Mouse (Mus musculus) activated CD4-positive, CD25-positive, alpha-beta regulatory T cell, adult 4 months (primary cell): ENCODE data around the gene Arhgap45. TPM values are rescaled to one million over a fixed set of nuclear protein-coding genes. Genes with fewer than 3 reads are reported as not detected.

Experiments
- ATAC-seq: one replicate; pipeline ENCODE4 v1.8.0; 2017
- polyA plus RNA-seq, 2 experiments: library from polyadenylated mRNA; unstranded; fragments of 100-300 nt; shearing (Covaris generic); gene quantifications; one replicate each; pipeline ENCODE4 v1.2.1; 2017

Gene Arhgap45
- 100 to 1,000 TPM; 196 to 326 TPM for polyA plus RNA-seq

DNA sequence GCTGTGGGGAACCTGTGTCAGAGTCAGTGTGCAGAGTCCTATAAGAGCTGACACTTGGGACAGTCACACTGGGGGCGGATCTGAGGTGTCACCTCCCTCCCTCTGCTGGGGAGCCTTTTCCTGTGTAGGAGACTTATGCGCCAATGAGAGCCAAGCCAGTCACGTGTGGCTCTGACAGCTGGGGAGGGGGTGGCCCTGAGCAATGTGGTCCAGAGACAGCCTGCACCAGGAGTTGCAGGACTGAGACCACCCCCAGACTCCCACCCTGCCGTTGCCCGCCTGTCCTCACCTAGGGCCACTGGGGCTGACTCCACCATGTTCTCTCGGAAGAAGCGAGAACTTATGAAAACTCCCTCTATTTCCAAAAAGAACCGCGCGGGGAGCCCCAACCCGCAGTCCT, at the start of gene Arhgap45:
Arhgap45 (plus strand) TSS at position 143 of the 400 bp plus-strand sequence.
- ATAC-seq = peak; percentile 86

DNA sequence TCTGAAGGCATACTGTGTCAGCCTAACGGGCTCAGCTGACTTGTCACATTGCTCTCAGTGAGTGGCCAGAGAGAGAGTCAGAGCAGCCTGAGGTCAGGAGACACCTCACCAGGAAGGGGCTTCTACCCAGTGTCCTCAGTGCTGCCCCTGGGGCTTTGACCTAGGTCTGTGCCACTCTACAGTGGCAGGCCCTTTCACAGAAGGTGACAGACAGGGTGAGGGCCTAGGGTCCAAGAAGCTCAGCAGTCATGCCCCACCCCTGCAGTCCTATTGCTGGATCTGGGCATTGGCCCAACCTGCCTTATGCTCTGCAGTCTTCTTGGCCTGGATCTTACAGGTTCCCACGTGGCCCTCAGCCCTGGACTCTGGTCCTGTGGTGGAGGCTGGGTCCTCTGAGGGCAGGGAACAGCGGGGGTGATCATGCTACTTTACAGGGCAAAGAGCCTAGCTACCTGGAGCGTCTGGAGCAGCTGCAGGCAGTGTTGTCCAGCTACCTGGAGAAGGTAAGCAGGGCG, 49.5 kb upstream of the Arhgap45 start:
- ATAC-seq = no peak

DNA sequence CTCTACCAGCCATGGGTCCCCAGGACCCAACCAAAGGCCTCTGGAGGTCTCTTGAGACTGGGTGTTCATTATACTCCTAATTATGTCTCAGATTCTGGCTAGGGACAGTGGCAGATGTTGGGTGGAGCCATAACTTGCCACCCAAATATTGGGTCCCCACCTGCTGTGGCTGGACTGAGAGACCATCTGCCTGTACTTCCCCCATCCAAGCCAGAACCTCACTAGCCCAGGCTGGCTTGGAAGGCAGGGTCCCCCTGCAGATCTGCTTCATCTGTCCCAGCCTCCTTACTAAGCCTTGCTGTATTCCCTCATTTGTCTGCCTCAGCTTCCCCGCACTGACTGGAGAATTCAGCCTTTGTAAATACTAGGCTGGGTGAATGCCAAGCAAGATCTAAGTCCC, 48.3 kb upstream of the Arhgap45 start:
- ATAC-seq = no peak

DNA sequence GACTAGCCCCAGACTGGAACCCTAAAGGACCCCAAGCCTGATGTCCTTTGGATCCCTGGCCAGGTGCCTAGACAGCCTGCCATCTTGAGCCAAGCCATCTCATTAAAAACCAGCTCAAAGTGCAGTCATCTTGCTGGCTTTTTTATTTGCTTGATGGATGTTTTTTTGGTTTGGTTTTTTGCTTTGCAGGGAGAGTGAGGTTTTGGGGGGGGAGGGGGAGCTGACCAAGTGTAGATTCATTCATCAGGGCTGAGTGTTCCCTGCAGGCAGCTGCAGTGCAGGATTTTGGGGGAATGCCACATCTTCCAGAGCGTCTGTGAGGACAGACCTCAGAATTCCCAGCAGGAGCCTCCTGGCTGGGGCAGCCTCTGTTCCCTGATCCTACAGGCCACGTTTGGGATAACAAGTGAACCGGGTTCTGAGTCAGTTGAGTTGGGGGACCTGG, 47.3 kb upstream of the Arhgap45 start:
- ATAC-seq = no peak

DNA sequence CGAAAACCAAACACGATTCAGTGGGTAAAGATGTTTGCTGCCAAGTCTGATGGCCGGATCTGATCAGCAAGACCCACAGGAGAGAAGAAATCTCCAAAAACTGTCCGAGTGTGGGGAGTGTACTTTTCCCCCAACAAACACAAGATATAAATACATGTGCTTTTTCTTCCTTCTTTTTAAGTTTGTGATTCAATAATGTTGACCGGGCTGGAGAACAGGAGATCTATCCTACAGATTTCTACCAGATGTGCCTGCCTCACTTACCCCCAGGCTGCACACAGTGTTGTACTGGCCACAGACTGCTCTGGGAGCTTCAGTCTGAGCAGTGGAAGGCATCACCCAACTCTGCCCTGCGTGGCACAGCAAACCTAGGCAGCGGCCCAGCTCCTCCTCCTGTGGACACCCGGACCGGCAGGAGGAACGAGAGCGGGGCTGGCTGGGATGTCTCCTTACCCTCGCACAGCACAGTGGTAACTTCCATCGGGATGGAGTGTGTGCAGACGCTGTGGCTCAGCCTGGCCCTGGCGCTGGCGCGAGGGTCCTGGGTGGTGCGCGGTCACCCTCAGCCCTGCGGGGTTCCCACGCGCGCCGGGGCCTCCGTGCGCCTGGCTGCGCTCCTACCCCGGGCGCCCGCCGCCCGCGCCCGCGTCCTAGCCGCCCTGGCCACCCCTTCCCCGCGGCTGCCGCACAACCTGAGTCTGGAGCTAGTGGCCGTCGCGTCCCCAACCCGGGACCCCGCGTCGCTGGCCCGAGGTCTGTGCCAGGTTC, 45.9 kb upstream of the Arhgap45 start, which contains the start of gene Grin3b:
Grin3b (plus strand) TSS at position 301 of the 768 bp plus-strand sequence.
- ATAC-seq = no peak

DNA sequence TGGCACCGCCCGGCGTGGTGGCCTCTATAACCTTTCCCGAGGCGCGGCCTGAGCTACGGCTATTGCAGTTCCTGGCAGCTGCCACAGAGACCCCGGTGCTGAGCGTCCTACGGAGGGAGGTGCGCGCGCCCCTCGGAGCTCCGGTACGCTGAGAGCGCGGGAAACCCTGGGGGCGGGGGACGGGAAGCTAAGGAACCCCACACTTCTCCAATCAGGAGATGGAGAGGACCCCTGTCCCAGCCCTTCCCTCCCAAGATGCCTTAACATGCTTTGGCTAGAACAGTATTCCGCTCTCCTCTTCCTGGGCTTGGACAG, 45.3 kb upstream of the Arhgap45 start:
- ATAC-seq = no peak

DNA sequence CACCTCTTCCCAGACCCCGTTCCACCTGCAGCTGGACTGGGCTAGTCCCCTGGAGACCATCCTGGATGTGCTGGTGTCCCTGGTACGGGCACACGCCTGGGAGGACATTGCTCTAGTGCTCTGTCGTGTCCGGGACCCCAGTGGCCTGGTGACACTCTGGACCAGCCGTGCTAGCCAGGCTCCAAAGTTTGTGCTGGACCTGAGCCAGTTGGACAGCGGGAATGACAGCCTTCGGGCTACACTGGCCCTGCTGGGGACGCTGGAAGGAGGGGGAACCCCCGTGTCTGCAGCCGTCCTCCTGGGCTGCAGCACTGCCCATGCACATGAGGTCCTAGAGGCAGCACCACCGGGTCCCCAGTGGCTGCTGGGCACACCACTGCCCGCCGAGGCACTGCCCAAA, 43.6 kb upstream of the Arhgap45 start:
- ATAC-seq = no peak

DNA sequence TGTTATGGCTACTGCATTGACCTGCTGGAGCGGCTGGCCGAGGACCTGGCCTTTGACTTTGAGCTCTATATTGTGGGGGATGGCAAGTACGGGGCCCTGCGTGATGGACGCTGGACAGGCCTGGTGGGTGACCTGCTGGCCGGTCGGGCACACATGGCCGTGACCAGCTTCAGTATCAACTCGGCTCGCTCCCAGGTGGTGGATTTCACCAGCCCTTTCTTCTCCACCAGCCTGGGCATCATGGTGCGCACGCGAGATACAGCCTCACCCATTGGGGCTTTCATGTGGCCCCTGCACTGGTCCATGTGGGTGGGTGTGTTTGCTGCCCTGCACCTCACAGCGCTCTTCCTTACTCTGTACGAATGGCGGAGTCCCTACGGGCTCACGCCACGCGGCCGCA, 42.4 kb upstream of the Arhgap45 start:
- ATAC-seq = no peak

DNA sequence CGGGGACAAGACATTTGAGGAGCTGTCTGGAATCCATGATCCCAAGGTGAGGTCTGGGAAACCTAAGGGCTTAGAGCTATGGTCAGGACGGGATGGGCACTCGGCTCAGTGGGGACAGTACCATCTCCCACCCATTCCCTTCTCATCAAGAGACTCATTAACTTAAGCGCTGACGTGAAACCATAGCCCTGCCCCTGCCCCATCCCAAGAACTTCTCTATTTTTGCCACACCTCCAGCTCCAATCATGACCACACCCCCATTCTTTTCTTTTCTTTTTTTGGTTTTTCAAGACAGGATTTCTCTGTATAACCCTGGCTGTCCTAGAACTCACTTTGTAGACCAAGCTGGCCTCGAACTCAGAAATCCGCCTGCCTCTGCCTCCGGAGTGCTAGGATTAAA, 41.8 kb upstream of the Arhgap45 start:
- ATAC-seq = no peak

DNA sequence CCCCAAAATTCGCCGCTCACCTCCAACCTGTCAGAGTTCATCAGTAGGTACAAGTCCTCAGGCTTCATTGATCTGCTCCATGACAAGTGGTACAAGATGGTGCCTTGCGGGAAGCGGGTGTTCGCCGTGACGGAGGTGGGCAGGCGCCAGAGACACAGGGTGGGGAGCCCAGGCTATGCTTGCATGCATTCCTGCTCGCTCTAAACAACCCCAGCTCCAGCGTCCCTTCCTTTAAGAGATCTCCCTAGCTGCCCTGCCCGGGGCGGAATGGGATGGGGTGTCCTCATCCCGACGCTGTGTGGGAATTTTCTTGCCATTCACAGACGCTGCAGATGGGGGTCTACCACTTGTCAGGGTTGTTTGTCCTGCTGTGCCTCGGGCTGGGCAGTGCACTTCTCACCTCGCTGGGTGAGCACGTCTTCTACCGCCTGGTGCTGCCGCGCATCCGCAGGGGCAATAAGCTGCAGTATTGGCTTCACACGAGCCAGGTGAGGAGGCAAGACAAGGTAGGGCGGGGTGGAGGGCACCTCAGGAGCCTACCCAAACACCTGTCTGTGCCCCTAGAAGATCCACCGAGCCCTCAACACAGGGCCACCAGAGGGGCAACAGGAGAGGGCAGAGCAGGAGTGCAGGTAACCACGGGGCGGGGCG, 40.3 kb upstream of the Arhgap45 start:
- ATAC-seq = no peak

DNA sequence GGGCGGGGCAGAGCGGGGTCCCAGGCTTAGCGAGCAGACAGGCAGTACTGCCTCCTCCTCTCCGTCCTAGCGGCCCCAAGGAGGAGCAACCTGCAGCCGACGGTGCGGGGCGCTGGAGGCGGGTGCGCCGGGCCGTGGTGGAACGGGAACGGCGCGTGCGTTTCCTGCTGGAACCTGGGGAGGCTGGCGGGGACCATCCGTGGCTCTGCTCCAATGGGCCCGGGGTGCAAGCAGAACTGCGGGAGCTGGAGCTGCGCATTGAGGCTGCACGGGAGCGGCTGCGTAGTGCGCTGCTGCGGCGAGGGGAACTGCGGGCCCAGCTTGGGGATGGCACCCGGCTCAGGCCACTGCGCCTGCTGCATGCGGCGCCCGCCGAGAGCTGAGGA, 39.7 kb upstream of the Arhgap45 start:
- no peak for ATAC-seq

DNA sequence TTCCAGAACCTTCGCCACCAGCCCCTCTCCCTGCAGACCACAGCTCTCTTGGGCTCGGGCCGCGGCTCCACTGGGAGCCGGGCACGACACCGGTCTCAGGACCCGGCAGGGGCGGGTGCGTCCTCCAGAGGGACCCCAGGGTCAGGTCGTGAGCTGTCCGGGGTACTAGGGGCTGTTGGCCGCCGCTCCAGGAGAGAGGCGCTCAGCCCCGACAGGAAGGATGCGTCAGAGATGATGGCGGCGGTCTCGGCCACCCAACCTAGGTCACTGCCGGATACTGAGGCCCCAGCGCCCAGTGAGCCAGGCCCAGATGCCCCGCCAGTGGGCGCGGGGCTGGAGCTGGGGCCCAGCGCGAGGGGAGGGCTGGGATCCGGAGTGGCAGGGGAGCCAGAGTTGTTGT, 39.1 kb upstream of the Arhgap45 start:
- no peak for ATAC-seq

DNA sequence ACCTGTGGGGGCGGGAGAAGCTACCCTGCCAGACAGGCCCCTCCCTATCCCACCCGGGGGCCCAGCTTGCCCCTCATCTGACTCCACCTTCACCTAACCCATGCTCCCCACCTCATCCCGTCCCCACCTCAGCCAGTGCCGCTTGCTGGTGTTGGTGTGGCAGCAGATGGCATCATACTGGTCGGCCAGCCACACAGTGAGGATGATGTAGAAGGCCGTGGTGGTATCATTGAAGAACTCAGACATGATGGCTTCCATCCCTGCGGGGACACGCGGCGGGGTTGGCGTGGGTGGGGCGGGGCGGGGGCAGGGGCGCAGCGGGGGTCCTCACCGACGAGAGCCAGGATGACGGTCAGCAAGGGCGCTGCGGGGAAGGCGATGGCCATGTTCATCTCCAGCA, 38.4 kb upstream of the Arhgap45 start:
- ATAC-seq = no peak

DNA sequence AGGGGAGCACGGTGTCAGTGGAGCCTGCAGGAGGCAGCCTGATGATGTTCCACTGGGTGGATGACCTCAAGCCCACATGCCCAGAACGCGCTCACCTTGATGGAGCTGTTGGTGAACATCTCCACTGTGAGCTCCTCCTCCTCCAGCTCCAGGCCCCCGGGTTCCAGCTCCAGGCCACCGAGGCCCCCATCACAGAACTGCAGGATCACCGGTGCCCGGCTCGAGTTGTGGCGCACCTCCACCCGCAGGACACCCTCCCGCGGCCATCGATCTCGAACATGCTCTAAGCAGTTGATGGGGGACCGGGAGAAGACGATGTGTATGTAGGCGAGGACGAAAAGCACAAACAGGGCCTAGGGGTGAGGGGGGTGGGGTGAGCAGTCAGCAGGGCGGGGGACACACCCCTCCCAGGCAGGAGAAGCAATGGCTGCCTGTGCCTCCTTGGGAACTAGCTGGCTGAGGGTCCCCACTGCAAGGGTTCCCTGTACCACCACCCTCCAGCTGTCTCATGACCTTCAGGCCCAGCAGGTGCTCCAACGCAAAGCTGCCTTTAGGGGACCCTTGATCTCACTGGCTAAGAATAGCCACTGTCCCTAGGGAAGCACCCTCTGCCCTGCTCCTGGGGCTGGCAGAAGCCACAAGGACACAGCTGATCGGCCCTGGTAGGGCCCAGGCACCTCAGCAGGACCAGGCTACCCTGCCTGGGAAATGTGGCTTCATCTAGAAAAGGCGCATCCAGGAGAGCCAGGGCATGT, 36.9 kb upstream of the Arhgap45 start:
- no peak for ATAC-seq

DNA sequence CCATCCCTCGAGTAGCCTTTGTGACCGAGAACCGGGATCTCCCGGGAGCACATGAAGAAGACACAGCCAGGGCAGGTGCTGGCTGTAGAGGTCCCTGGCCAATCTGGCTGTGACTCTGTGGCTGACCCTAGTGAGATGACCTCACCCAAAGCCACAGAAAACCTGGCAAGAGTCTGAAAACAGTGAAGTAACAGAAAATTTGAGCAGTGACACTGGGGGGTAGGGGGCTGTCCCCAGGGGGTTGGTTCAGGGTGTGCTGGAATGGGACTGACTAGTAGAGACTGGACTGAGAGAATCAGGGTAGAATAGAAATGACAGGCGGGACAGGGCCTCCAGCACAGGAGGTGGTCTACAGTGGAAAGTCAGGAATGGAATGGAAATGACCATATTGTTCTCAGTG, 33.2 kb upstream of the Arhgap45 start:
- ATAC-seq = no peak

DNA sequence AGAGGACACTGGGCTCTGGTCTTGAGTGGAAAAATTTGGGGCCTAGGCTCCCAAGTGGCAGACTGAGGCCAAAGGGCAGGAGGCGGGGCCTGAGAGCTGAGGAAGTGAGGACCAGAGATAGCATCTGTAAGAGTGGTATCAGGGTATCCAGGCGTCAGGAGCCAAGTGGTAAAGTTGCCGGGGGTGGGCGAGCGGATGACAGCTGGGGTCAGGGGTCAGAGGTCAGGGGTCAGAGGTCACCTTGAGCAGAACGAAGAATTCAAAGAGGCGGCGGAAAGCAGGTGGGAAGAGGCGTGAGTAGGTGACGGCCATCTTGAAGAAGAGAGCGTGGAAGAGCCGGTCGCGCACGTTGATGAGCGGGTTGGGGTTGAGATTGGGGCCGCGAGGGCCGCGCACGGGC, 32.8 kb upstream of the Arhgap45 start:
- ATAC-seq = no peak

DNA sequence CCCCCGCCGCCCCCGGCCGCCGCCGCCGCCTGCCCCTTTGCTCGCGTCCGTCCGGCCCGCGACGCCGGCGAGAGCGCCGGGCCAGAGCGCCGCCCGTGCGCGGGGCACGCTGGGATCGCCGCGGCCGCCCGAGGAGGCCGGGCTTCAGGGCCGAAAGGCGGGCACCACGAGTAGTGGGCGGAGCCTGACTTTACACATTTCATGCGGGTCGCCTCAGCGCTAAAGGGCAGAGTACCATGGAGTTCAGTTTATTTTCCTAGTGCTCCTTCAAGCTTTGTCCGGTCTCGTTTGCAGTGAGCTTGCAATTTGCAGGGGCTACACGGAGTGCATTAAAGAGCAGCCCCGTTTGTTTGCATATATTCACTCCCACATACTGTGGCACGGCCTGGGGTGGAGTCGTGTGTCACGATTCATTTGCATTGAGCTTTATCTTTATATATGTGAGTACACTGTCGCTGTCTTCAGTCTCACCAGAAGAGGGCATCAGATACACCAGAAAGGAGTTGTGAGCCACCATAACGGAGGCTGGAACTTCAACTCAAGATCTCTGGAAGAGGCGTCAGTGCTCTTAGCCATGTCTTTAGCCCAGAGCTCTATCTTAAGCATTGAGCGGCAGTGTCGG, 32.1 kb upstream of the Arhgap45 start, which contains the start of gene Tmem259:
Tmem259 (minus strand) TSS at position 136 of the 622 bp plus-strand sequence.
- ATAC-seq = peak; percentile 60

DNA sequence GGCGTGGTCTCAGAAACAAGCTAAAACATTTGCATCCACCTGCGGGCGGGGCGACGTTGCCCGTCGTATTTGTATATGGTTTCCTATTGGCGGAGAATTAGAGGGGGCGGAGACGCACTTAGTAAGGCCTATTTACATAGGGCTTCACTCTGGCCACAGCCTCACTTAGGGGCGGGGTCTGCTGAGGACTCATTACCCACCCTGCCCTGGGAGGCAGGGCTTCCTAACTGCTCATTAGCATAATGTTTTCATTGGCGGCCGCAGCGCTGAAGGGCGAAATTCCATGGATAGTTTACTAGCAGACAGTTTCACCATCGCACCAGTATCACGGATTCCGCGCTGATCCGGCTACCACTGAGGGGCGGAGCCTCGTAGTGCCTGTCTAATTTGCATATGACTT, 31.6 kb upstream of the Arhgap45 start:
- peak; percentile 78 for ATAC-seq

DNA sequence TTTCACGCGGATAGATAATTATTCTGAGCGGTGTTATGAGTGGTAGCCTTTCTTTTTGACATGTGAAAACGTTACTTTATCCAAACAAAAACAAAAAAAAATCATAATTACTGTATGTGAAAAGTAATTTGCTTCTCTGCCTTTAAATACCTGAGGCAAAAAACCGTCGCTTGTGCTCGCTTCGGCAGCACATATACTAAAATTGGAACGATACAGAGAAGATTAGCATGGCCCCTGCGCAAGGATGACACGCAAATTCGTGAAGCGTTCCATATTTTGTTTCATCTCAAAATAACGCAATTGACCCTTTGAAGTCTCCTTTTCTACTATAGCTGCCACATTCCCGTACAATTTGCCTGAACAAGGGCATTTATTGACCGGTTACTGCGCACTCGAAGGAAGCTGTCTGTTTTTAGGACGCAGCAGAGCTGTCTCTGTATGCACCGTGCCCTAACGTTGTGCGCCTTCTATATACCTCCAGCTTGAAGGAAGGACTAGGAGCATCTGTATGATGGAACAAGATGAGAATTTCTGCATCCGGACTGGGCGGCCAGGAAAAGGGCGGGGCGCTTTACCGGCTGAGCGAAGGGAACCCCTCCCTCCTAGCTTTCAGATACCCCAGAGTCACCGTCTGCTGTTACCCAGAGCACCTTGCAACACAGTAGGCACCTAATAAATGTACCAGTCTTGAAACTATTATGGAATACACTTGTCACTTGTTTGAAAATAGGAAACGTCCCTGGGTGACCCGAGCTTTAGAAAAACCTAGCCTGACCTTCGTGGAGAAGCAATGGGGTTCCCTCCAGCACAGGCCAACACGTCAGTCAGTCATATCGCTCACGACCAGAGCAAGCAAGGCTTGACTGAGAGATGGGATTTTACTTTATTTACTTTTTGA, 30.9 kb upstream of the Arhgap45 start:
- peak; percentile 6 for ATAC-seq

DNA sequence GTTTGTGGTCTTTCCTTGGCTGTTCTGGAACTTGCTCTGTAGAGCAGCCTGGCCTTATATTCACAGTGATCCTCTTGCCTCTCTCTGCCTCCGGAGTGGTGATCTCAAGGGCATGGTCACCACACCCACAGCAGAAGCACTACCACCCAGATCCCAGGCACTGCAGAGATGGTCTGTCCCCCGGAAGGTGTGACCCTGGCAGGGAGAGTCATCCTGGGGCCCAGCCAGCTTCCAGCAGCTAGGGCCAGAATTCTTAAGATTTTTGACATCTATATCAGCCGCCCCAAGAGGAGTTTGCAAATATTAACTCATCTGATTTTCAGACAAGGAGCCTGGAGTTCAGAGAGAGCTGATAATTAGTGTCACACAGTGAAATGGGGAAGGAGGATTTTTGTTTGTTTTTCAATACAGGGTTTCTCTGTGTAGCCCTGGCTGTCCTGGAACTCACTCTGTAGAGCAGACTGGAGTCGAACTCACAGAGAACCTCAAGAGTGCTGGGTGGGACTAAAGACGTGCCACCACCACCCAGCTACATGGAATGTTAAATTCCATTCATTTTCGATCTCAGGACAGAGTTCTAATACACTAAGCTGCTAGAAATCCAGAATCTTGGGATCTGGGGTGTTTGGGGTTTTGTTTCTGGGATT, 30.1 kb upstream of the Arhgap45 start:
- no peak for ATAC-seq

DNA sequence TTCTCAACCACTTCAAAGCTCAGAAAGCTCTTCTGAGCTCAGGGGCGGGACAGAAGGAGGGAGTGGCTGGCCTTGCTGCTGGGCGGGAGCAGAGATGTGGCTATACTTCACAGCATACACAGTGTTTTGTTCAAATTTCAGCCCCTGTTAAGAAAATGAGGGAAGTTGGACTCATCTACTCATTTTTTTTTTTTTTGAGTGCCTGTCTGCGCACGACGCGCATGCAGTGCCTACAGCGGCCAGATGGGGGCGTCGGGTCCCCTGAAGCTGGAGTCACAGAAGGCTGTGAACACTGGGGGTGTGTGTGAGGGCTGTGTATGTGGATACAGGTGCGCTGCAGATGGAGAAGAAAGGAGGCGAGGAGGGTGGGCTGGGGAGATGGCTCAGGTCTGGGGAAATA, 29.5 kb upstream of the Arhgap45 start:
- ATAC-seq = no peak
